Mouse (Mus musculus): ENCODE results near the gene Slc26a3. TPM values are rescaled to one million over a fixed set of nuclear protein-coding genes. Genes with fewer than 3 reads are reported as not detected.
A peak's percentile ranks its signal among the peaks of the same experiment; 100 is the strongest.
"Not testable (repeated sequence)": the region's sequence is repeated elsewhere in the genome, so short reads cannot be mapped to it uniquely, and the experiment has no call there.

Gene Slc26a3
- polyA plus RNA-seq, 1 experiment from 2014 or later: 0.15 TPM

- Histone ChIP-seq H3K27me3 (ENCODE audit: control insufficient read depth, insufficient read depth, low read length) (no peaks in the 10 kb centered on the region), H3K9ac (ENCODE audit: low read length) (no peak overlapping the region), H3K9me3 (ENCODE audit: control insufficient read depth, low read length) (no peaks in the 10 kb centered on the region), H3K27ac (replicated peaks; ENCODE audit: low read depth, low read length) (no peak overlapping the region), H3K4me2 (ENCODE audit: low read depth, severe bottlenecking) (no peak overlapping the region), H3K4me3 (ENCODE audit: low read depth, low read length) (no peak overlapping the region), H3K4me1 (ENCODE audit: control insufficient read depth, insufficient read depth, low read length) (no peaks in the 10 kb centered on the region), H3K36me3 (ENCODE audit: control insufficient read depth, insufficient read depth, low read length) (no peaks in the 10 kb centered on the region)
- ATAC-seq (ENCODE audit: insufficient number of reproducible peaks, low FRiP score, low TSS enrichment, low read depth) (no peak), DNase-seq (ENCODE audit: low spot score) (no peak)
- WGBS: 79% methylated on average over 6 of the region's 6 CpGs
Measured at GRCm38 (mm10) chr12:31444827-31445226, 54.2 kb downstream of the Slc26a3 start.

- Histone ChIP-seq H3K27ac (replicated peaks; ENCODE audit: low read depth, low read length) (no peak overlapping the region), H3K4me3 (ENCODE audit: low read depth, low read length) (no peak overlapping the region), H3K27me3 (ENCODE audit: control insufficient read depth, insufficient read depth, low read length) (no peaks in the 10 kb centered on the region), H3K9ac (ENCODE audit: low read length) (no peak overlapping the region), H3K36me3 (ENCODE audit: control insufficient read depth, insufficient read depth, low read length) (no peaks in the 10 kb centered on the region), H3K4me2 (ENCODE audit: low read depth, severe bottlenecking) (no peak overlapping the region), H3K9me3 (ENCODE audit: control insufficient read depth, low read length) (no peaks in the 10 kb centered on the region), H3K4me1 (ENCODE audit: control insufficient read depth, insufficient read depth, low read length) (no peaks in the 10 kb centered on the region)
- ATAC-seq (ENCODE audit: insufficient number of reproducible peaks, low FRiP score, low TSS enrichment, low read depth) (no peak), DNase-seq (ENCODE audit: low spot score) (no peak)
- WGBS: 87% methylated on average over 3 of the region's 3 CpGs
Measured at GRCm38 (mm10) chr12:31449341-31449740, 58.7 kb downstream of the Slc26a3 start.

- H3K27me3 ChIP-seq (ENCODE audit: control insufficient read depth, insufficient read depth, low read length): no peaks in the 10 kb centered on the region
- H3K4me3 ChIP-seq (ENCODE audit: low read depth, low read length): no peak overlapping the region
- 89% methylated on average over 9 of the region's 9 CpGs for WGBS
- no peaks in the 10 kb centered on the region for H3K4me1 ChIP-seq (ENCODE audit: control insufficient read depth, insufficient read depth, low read length)
- no peak overlapping the region for H3K9ac ChIP-seq (ENCODE audit: low read length)
- no peaks in the 10 kb centered on the region for H3K36me3 ChIP-seq (ENCODE audit: control insufficient read depth, insufficient read depth, low read length)
- ATAC-seq (ENCODE audit: insufficient number of reproducible peaks, low FRiP score, low TSS enrichment, low read depth): no peak
- H3K27ac ChIP-seq (replicated peaks; ENCODE audit: low read depth, low read length): no peak overlapping the region
- H3K4me2 ChIP-seq (ENCODE audit: low read depth, severe bottlenecking): no peak overlapping the region
- H3K9me3 ChIP-seq (ENCODE audit: control insufficient read depth, low read length): no peaks in the 10 kb centered on the region
- no peak for DNase-seq (ENCODE audit: low spot score)
Measured at GRCm38 (mm10) chr12:31456271-31456670, 65.6 kb downstream of the Slc26a3 start.

GRCm38 (mm10) chr12:31458474-31458873, 67.8 kb downstream of the Slc26a3 start:
- Histone ChIP-seq H3K27ac (replicated peaks; ENCODE audit: low read depth, low read length) (no peak overlapping the region), H3K9me3 (ENCODE audit: control insufficient read depth, low read length) (no peaks in the 10 kb centered on the region), H3K9ac (ENCODE audit: low read length) (no peak overlapping the region), H3K4me1 (ENCODE audit: control insufficient read depth, insufficient read depth, low read length) (no peaks in the 10 kb centered on the region), H3K27me3 (ENCODE audit: control insufficient read depth, insufficient read depth, low read length) (no peaks in the 10 kb centered on the region), H3K4me2 (ENCODE audit: low read depth, severe bottlenecking) (no peak overlapping the region), H3K4me3 (ENCODE audit: low read depth, low read length) (no peak overlapping the region), H3K36me3 (ENCODE audit: control insufficient read depth, insufficient read depth, low read length) (no peaks in the 10 kb centered on the region)
- DNase-seq (ENCODE audit: low spot score) (no peak), ATAC-seq (ENCODE audit: insufficient number of reproducible peaks, low FRiP score, low TSS enrichment, low read depth) (no peak)
- 78% methylated on average over 4 of the region's 4 CpGs for WGBS

GRCm38 (mm10) chr12:31460270-31460669, 69.6 kb downstream of the Slc26a3 start:
- H3K4me1 ChIP-seq (ENCODE audit: control insufficient read depth, insufficient read depth, low read length); H3K9me3 ChIP-seq (ENCODE audit: control insufficient read depth, low read length); H3K9ac ChIP-seq (ENCODE audit: low read length); H3K4me3 ChIP-seq (ENCODE audit: low read depth, low read length); H3K36me3 ChIP-seq (ENCODE audit: control insufficient read depth, insufficient read depth, low read length); H3K4me2 ChIP-seq (ENCODE audit: low read depth, severe bottlenecking); H3K27me3 ChIP-seq (ENCODE audit: control insufficient read depth, insufficient read depth, low read length); H3K27ac ChIP-seq (replicated peaks; ENCODE audit: low read depth, low read length); ATAC-seq (ENCODE audit: insufficient number of reproducible peaks, low FRiP score, low TSS enrichment, low read depth): not testable (repeated sequence)
- peak; percentile 32 for DNase-seq (ENCODE audit: low spot score)
- WGBS: 41% methylated on average over 3 of the region's 3 CpGs

- 93% methylated on average over 9 of the region's 9 CpGs for WGBS
- H3K4me3 ChIP-seq (ENCODE audit: low read depth, low read length): no peak overlapping the region
- no peak overlapping the region for H3K4me2 ChIP-seq (ENCODE audit: low read depth, severe bottlenecking)
- H3K9me3 ChIP-seq (ENCODE audit: control insufficient read depth, low read length): no peaks in the 10 kb centered on the region
- no peaks in the 10 kb centered on the region for H3K4me1 ChIP-seq (ENCODE audit: control insufficient read depth, insufficient read depth, low read length)
- H3K9ac ChIP-seq (ENCODE audit: low read length): no peak overlapping the region
- ATAC-seq (ENCODE audit: insufficient number of reproducible peaks, low FRiP score, low TSS enrichment, low read depth): no peak
- no peaks in the 10 kb centered on the region for H3K36me3 ChIP-seq (ENCODE audit: control insufficient read depth, insufficient read depth, low read length)
- no peak for DNase-seq (ENCODE audit: low spot score)
- H3K27ac ChIP-seq (replicated peaks; ENCODE audit: low read depth, low read length): no peak overlapping the region
- no peaks in the 10 kb centered on the region for H3K27me3 ChIP-seq (ENCODE audit: control insufficient read depth, insufficient read depth, low read length)
Measured at GRCm38 (mm10) chr12:31461371-31461770, 70.7 kb downstream of the Slc26a3 start.

GRCm38 (mm10) chr12:31462615-31463014, 71.9 kb downstream of the Slc26a3 start:
- Histone ChIP-seq H3K27ac (replicated peaks; ENCODE audit: low read depth, low read length) (no peak overlapping the region), H3K9ac (ENCODE audit: low read length) (no peak overlapping the region), H3K9me3 (ENCODE audit: control insufficient read depth, low read length) (no peaks in the 10 kb centered on the region), H3K36me3 (ENCODE audit: control insufficient read depth, insufficient read depth, low read length) (no peaks in the 10 kb centered on the region), H3K4me1 (ENCODE audit: control insufficient read depth, insufficient read depth, low read length) (no peaks in the 10 kb centered on the region), H3K4me2 (ENCODE audit: low read depth, severe bottlenecking) (no peak overlapping the region), H3K4me3 (ENCODE audit: low read depth, low read length) (no peak overlapping the region), H3K27me3 (ENCODE audit: control insufficient read depth, insufficient read depth, low read length) (no peaks in the 10 kb centered on the region)
- DNase-seq (ENCODE audit: low spot score) (no peak), ATAC-seq (ENCODE audit: insufficient number of reproducible peaks, low FRiP score, low TSS enrichment, low read depth) (no peak)
- 66% methylated on average over 4 of the region's 4 CpGs for WGBS

GRCm38 (mm10) chr12:31478182-31478581, 87.5 kb downstream of the Slc26a3 start:
- H3K4me3 ChIP-seq (ENCODE audit: low read depth, low read length); H3K9me3 ChIP-seq (ENCODE audit: control insufficient read depth, low read length); H3K27ac ChIP-seq (replicated peaks; ENCODE audit: low read depth, low read length); H3K4me2 ChIP-seq (ENCODE audit: low read depth, severe bottlenecking); H3K4me1 ChIP-seq (ENCODE audit: control insufficient read depth, insufficient read depth, low read length); DNase-seq (ENCODE audit: low spot score); H3K9ac ChIP-seq (ENCODE audit: low read length); H3K27me3 ChIP-seq (ENCODE audit: control insufficient read depth, insufficient read depth, low read length); ATAC-seq (ENCODE audit: insufficient number of reproducible peaks, low FRiP score, low TSS enrichment, low read depth); H3K36me3 ChIP-seq (ENCODE audit: control insufficient read depth, insufficient read depth, low read length): not testable (repeated sequence)
- 85% methylated on average over 4 of the region's 6 CpGs for WGBS

GRCm38 (mm10) chr12:31486431-31486830, 95.8 kb downstream of the Slc26a3 start:
- DNase-seq (ENCODE audit: low spot score) (no peak), ATAC-seq (ENCODE audit: insufficient number of reproducible peaks, low FRiP score, low TSS enrichment, low read depth) (no peak)
- Histone ChIP-seq H3K36me3 (ENCODE audit: control insufficient read depth, insufficient read depth, low read length) (peaks cover 18% of the 10 kb centered on the region), H3K27ac (replicated peaks; ENCODE audit: low read depth, low read length) (no peak overlapping the region), H3K4me2 (ENCODE audit: low read depth, severe bottlenecking) (no peak overlapping the region), H3K4me1 (ENCODE audit: control insufficient read depth, insufficient read depth, low read length) (no peaks in the 10 kb centered on the region), H3K4me3 (ENCODE audit: low read depth, low read length) (no peak overlapping the region), H3K9me3 (ENCODE audit: control insufficient read depth, low read length) (no peaks in the 10 kb centered on the region), H3K9ac (ENCODE audit: low read length) (no peak overlapping the region), H3K27me3 (ENCODE audit: control insufficient read depth, insufficient read depth, low read length) (no peaks in the 10 kb centered on the region)
- 81% methylated on average over 6 of the region's 6 CpGs for WGBS
